Mouse (Mus musculus) Patski (cell line): ENCODE measurements around the gene H1fx. TPM values are rescaled to one million over a fixed set of nuclear protein-coding genes. Genes with fewer than 3 reads are reported as not detected.
A peak's percentile ranks its signal among the peaks of the same experiment; 100 is the strongest.
"Not testable (repeated sequence)": the region's sequence is repeated elsewhere in the genome, so short reads cannot be mapped to it uniquely, and the experiment has no call there.

Experiments
- ATAC-seq: fragments of 100-300 bp; one replicate; pipeline ENCODE4 v1.8.0; 2021
- CTCF ChIA-PET: fragments of 350-600 bp; sonication (Branson Sonifier 250); formaldehyde crosslinking; loops from one replicate; lab custom pipeline; 2022; ENCODE audit warnings: inconsistent platforms; lab: Charles Lee
- POLR2A ChIA-PET: fragments of 350-600 bp; sonication (Branson Sonifier 250); formaldehyde crosslinking; loops from one replicate; lab custom pipeline; 2022; ENCODE audit warnings: antibody characterized with exemption, inconsistent platforms; lab: Charles Lee
- DNase-seq: peaks from one replicate; pipeline ENCODE4 v3.0.0-alpha.2; 2011; ENCODE audit warnings: low read depth, low spot score
- H3K27me3 ChIP-seq: fragments of 371-371 bp; one replicate; pipeline ENCODE4 v1.5.1; 2021
- CTCF ChIP-seq: fragments of 100-300 bp; IDR thresholded peaks from one replicate; pipeline ENCODE4 v1.5.1; 2021
- in situ Hi-C: fragments of 300-500 bp; cut with MboI; formaldehyde crosslinking; loops from 3 replicates; pipeline ENCODE4 v1.11.1; 2018; ENCODE audit warnings: low pct_unique_long_range_greater_than_20kb, mixed read lengths
- polyA plus RNA-seq: library from polyadenylated mRNA; unstranded; gene quantifications from one replicate; pipeline ENCODE4 v1.2.3, GENCODE M21; 2021

The H1fx gene
- 29.6 TPM for polyA plus RNA-seq

DNA sequence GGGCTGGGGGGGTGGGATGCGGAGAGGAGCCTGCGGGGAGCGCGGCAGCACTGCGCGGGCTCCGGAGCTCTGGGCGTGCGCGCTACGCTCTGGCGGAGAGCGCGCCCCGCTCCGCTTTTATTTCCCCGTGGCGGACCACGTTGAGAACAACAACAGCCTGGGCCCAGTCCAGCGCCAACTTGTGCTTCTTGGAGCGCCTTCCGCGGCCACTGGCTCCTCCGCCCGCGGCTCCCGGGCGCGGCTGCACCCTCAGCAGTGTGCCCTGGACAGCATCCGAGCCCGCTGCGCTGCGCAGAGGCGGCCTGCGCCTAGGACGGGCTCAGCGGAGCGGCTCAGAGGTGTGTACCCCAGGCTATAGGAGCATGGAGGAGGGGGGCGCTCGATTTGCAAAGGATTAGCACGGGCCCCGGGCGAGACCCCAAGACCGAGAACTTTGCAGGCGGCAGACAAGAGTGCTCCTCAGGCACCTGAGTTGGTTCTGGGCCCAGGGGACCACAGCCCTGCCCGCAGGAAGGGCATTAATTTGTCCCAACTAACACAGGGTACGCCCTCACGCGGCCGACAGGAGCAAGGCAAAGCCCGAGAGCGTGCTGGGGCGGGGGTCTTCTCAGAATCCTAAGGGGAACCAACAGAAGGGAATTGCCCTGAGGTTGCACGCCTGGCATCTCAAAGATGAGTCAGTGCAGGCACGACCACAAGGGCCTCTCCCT, at the start of gene H1fx:
Gene H1fx (minus strand): TSS at position 91 of the 710 bp plus-strand sequence.
- POLR2A ChIA-PET, result interaction anchor here (1.2 kb wide), 1 partner anchor 9 kb away, joined by 4 read pairs; no protein-coding TSS in a partner anchor
- H3K27me3 ChIP-seq, result no peaks in the 10 kb centered on the region
- DNase-seq (no peak), ATAC-seq (peak; percentile 41)
- in situ Hi-C loops, result no loop called here
- CTCF ChIA-PET, result no interaction called here
- no peak for TF ChIP-seq CTCF

DNA sequence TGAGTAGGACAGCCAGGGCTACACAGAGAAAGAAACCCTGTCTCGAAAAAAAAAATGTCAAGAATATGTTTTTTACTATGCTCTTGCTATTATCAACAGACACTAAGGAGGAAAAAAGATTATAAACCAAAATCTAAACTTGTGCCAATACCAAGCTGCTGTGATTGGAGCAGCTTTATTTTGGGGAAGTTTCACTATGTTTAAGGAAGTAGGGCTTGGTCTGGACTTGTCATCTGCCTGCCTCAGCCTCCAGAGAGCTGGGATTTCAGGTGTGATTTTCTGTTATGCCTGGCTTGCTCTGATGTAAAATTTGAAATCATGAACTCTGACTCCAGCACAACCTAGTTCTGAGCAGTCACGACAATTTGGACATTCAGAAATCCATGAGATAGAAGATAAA, 49.0 kb upstream of the H1fx start:
- H3K27me3 ChIP-seq, result no peaks in the 10 kb centered on the region
- ChIA-PET POLR2A (no interaction called here), CTCF (no interaction called here)
- in situ Hi-C loops, result no loop called here
- no peak for TF ChIP-seq CTCF
- ATAC-seq (no peak), DNase-seq (no peak)

GRCm38 (mm10) chr6:88027390-88027789, 46.0 kb upstream of the H1fx start:
- in situ Hi-C loops, result no loop called here
- no peaks in the 10 kb centered on the region for H3K27me3 ChIP-seq
- DNase-seq (no peak), ATAC-seq (no peak)
- no peak for TF ChIP-seq CTCF
- CTCF ChIA-PET, result no interaction called here
- POLR2A ChIA-PET, result no interaction called here

DNA sequence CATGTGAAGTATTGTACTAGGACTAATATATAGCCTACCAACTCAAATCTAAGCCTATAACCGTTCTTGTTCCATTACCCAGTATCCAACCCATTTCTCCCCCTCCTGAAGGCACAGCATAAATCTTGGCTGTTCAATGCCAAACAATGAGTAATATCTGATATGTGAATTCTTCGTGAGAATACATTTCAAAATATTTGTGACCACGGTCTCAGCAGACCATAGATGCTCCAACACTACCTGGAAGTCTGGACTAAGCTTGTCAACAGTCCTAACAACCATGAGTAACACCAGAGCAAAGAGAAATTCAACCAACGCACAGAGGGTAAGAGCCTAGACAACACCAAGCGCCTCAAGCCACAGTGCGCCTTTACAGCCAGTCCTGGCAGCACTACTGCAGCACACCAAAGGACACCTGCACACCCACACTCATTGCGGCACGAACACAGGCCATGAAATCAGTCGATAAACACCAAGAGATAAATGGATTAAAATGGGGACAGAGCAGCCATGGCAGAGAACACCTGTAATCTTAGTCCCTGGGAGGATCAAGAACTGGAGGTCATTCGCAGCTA, 42.0 kb upstream of the H1fx start:
- in situ Hi-C loops, result no loop called here
- ATAC-seq (no peak), DNase-seq (no peak)
- CTCF ChIA-PET, result interaction anchor here (0.6 kb wide), 1 partner anchor 137 kb away, joined by 3 read pairs; no protein-coding TSS in a partner anchor
- POLR2A ChIA-PET, result interaction anchor here (1.4 kb wide), 1 partner anchor 9 kb away, joined by 3 read pairs; no protein-coding TSS in a partner anchor
- H3K27me3 ChIP-seq, result no peaks in the 10 kb centered on the region
- no peak for TF ChIP-seq CTCF

- CTCF ChIA-PET, result no interaction called here
Measured at GRCm38 (mm10) chr6:88019154-88019553, 37.7 kb upstream of the H1fx start.

GRCm38 (mm10) chr6:88017821-88018220, 36.4 kb upstream of the H1fx start:
- CTCF ChIA-PET, result no interaction called here
- no peaks in the 10 kb centered on the region for H3K27me3 ChIP-seq

More at GRCm38 (mm10) chr6:88019154-88019553, 37.7 kb upstream of the H1fx start:
- no peak for DNase-seq
- no peak for TF ChIP-seq CTCF
- no peak for ATAC-seq
- POLR2A ChIA-PET, result no interaction called here
- in situ Hi-C loops, result no loop called here
- no peaks in the 10 kb centered on the region for H3K27me3 ChIP-seq

DNA sequence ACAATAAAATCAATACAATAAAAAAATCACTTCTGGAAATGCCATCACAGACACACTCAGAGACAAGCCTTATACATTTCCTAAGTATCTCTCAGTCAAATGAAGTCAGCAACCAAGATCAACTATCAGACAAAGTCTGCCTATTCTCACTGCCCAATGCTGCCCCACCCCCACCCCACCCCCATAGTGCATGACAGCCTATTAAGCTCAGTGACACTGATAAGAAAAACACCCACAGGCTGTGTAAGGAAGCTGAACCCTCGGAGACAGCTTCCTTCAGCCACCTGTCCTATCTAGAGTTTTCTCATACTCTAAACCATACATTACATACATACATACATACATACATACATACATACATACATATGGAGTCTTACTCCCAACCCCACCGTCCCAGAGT, 34.4 kb upstream of the H1fx start:
- POLR2A ChIA-PET, result no interaction called here
- DNase-seq (no peak), ATAC-seq (no peak)
- H3K27me3 ChIP-seq, result no peaks in the 10 kb centered on the region
- TF ChIP-seq CTCF, result no peak
- in situ Hi-C loops, result no loop called here
- CTCF ChIA-PET, result no interaction called here

More at GRCm38 (mm10) chr6:88017821-88018220, 36.4 kb upstream of the H1fx start:
- in situ Hi-C loops, result no loop called here
- DNase-seq (no peak), ATAC-seq (no peak)
- TF ChIP-seq CTCF, result no peak
- POLR2A ChIA-PET, result no interaction called here

DNA sequence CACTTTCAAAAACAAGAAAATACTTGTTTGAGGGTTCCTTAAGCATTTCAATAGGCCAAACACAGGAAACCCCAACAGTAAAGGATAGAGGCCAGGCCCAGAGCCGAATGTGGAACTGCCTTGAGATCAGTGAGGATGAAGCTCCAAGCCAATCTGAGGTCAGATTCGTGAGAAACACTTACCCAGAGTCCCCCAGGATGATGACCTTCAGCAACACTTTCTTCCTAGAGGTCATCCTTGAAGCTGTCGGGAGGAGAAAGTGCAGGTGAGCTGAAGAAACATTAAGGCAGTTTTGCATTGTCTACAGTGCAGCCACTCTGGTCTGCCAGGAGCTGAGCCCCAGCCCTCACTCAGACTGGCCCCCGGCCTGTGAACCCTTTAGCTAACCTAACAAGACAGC, 32.0 kb upstream of the H1fx start:
- in situ Hi-C loops, result no loop called here
- POLR2A ChIA-PET, result no interaction called here
- ATAC-seq (no peak), DNase-seq (no peak)
- CTCF ChIA-PET, result no interaction called here
- TF ChIP-seq CTCF, result no peak
- H3K27me3 ChIP-seq, result no peaks in the 10 kb centered on the region

DNA sequence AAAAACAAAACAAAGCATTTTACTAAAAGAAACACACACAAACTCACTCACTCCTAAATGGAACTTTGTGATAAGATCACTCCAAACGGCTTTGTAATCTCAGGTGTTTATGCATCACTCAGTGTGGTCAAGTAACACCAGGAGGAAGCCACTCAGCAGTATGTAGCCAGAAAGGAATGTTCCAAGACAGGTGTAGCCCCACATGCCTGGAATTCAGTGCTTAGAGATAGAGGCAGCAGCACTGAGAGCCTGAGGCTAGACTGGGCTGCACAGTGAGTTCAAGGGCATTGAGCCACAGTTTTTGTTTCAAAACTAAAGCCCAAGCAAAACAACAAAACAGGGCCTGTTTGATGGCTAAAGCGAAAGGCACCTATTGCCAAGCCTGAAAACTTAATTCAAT, 31.2 kb upstream of the H1fx start:
- POLR2A ChIA-PET, result no interaction called here
- in situ Hi-C loops, result no loop called here
- no peaks in the 10 kb centered on the region for H3K27me3 ChIP-seq
- ATAC-seq (no peak), DNase-seq (no peak)
- CTCF ChIA-PET, result no interaction called here
- no peak for TF ChIP-seq CTCF

GRCm38 (mm10) chr6:88011106-88011505, 29.7 kb upstream of the H1fx start:
- not testable (repeated sequence) for DNase-seq

DNA sequence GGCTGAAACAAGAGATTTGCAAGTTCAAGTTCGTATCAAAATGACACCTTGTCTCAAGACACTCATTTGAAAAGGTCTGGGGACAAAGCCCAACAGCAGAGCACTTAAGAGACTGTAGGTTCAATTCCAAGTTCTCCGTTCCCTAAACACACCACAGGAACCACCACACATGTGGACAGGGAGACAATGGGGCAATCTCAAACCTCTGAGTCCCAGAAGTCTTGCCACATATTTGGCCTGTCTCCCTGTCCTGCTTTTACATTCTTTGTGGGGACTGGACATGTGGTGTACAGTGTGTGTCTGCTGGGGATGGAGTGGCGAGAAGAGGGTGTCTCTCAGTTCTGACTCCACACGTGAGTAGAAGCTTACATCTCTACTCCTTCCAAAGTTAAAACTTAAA, 27.8 kb upstream of the H1fx start:
- ChIA-PET POLR2A (no interaction called here), CTCF (no interaction called here)
- ATAC-seq (no peak), DNase-seq (no peak)
- in situ Hi-C loops, result no loop called here
- no peaks in the 10 kb centered on the region for H3K27me3 ChIP-seq
- TF ChIP-seq CTCF, result no peak

More at GRCm38 (mm10) chr6:88011106-88011505, 29.7 kb upstream of the H1fx start:
- in situ Hi-C loops, CTCF ChIA-PET, ATAC-seq, H3K27me3 ChIP-seq: not testable (repeated sequence)
- peak; percentile 43 for TF ChIP-seq CTCF
- POLR2A ChIA-PET, result interaction anchor here (0.6 to 1.1 kb wide), 2 partner anchors 16 to 18 kb away, joined by 3 to 5 read pairs; no protein-coding TSS in a partner anchor

DNA sequence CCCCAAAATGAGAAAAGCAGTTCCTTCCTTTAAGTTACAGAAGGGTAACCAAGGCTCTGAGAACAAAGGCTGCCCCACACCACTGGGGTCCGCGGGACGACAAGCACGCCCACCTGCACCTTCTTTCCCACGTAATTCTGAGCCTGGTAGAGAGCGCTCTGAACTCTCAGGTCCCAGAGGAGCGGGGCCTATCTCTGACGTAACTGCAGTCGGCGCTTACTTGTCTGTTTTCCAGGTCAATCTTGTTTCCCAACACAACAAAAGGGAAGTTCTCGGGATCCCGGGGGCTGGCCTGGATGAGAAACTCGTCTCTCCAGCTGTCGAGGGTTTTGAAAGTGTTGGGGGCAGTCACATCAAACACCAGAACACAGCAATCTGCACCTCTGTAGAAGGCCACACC, 23.3 kb upstream of the H1fx start:
- DNase-seq, H3K27me3 ChIP-seq, POLR2A ChIA-PET, ATAC-seq, in situ Hi-C loops, CTCF ChIA-PET: not testable (repeated sequence)
